Mouse (Mus musculus): Measurements from ENCODE around the gene Gltp. TPM values are rescaled to one million over a fixed set of nuclear protein-coding genes. Genes with fewer than 3 reads are reported as not detected.

The Gltp gene
- total RNA-seq, 1 experiment = 17.2 TPM

DNA sequence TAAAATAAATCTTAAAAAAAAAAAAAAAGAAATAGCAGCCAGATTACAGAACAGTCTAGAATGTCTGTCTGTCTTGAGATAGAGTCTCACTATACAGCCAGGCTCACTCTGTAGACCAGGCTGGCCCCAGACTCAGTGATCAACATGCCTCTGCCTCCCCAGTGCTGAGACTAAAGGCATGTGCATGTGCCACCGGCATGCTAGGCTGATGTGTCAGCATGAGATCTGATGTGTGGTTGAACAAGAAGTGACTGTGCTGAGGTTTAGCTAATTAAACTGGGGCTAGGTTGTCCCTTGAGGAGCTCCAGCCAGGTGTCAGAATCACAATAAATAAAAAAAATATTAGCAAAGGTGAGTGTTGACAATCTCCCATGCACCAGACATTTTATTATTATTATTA is 24.1 kb downstream of the Gltp start:
- no peak for TF ChIP-seq ZNF384 (IDR thresholded peaks at IDR 0.05; ENCODE audit: low read depth, low read length)
- TF ChIP-seq HCFC1 (IDR thresholded peaks at IDR 0.05; ENCODE audit: borderline replicate concordance, insufficient read depth, low read length) = no peak
- no peak for TF ChIP-seq CHD2 (IDR thresholded peaks at IDR 0.05; ENCODE audit: low read depth, low read length)
- no peak for TF ChIP-seq MAFK (IDR thresholded peaks at IDR 0.05; ENCODE audit: insufficient read depth, low read depth, low read length)
- TF ChIP-seq ZC3H11A (IDR thresholded peaks at IDR 0.05; ENCODE audit: borderline replicate concordance, low read depth, low read length) = no peak
- in situ Hi-C loops (cut with MboI; ENCODE audit: low sequenced_read_pairs in 2 of 2, unreplicated experiment in 2 of 2) = no loop called here
- Histone ChIP-seq H3K4me1 (ENCODE audit: control insufficient read depth in 2 of 2, insufficient read depth in 2 of 2, low read length in 2 of 2, poor library complexity in 1 of 2) (peaks cover 0 to 23% of the 10 kb centered on the region in 2 experiments; a peak in 2 of 4 replicates), H3K36me3 (ENCODE audit: control insufficient read depth, insufficient read depth, low read length, poor library complexity, severe bottlenecking) (no peaks in the 10 kb centered on the region), H3K9ac (ENCODE audit: insufficient read depth, low read depth, low read length, poor library complexity, severe bottlenecking) (no peak overlapping the region), H3K27ac (ENCODE audit: insufficient read depth, low read depth, low read length, poor library complexity, severe bottlenecking) (no peak overlapping the region), H3K9me3 (ENCODE audit: control insufficient read depth, insufficient read depth, low read depth, low read length) (no peaks in the 10 kb centered on the region), H3K4me3 (ENCODE audit: insufficient read depth in 1 of 2, low read depth in 1 of 2, low read length in 2 of 2, poor library complexity in 1 of 2, severe bottlenecking in 1 of 2) (no peak overlapping the region)
- DNase-seq (ENCODE audit: low read depth, low spot score) = no peak

DNA sequence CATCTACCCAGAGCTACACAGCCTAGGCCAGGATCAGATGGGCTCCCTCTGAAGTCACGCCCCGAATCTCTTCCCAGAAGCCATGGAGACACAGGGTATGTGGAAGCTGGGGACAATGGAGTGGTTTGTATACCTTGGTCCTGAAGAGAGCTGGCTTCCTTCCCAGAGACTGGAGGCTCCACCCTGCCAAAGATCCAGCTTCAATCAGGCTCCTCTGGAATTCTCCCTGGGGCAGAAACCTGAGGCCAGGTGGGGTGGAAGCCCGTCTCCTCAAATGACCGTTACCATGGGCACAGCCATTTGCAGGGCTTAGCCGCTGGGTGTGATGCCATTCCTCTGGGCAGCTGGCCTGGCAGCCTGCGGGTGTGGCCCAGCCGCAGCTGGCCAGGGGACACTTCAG is 26.0 kb downstream of the Gltp start:
- Histone ChIP-seq H3K4me1 (ENCODE audit: control insufficient read depth in 2 of 2, insufficient read depth in 2 of 2, low read length in 2 of 2, poor library complexity in 1 of 2) (peaks cover 0 to 19% of the 10 kb centered on the region in 2 experiments; a peak in 2 of 4 replicates), H3K27ac (ENCODE audit: insufficient read depth, low read depth, low read length, poor library complexity, severe bottlenecking) (peak overlapping the region; percentile 59), H3K9ac (ENCODE audit: insufficient read depth, low read depth, low read length, poor library complexity, severe bottlenecking) (peak overlapping the region; percentile 24; the same call in 1 of the 2 replicates), H3K9me3 (ENCODE audit: control insufficient read depth, insufficient read depth, low read depth, low read length) (no peaks in the 10 kb centered on the region), H3K4me3 (ENCODE audit: insufficient read depth in 1 of 2, low read depth in 1 of 2, low read length in 2 of 2, poor library complexity in 1 of 2, severe bottlenecking in 1 of 2) (no peak overlapping the region), H3K36me3 (ENCODE audit: control insufficient read depth, insufficient read depth, low read length, poor library complexity, severe bottlenecking) (no peaks in the 10 kb centered on the region)
- in situ Hi-C loops (cut with MboI; ENCODE audit: low sequenced_read_pairs in 2 of 2, unreplicated experiment in 2 of 2) = no loop called here
- peak; percentile 59 for DNase-seq (ENCODE audit: low read depth, low spot score)
- TF ChIP-seq ZC3H11A (IDR thresholded peaks at IDR 0.05; ENCODE audit: borderline replicate concordance, low read depth, low read length) (no peak), MAFK (IDR thresholded peaks at IDR 0.05; ENCODE audit: insufficient read depth, low read depth, low read length) (no peak), HCFC1 (IDR thresholded peaks at IDR 0.05; ENCODE audit: borderline replicate concordance, insufficient read depth, low read length) (no peak), CHD2 (IDR thresholded peaks at IDR 0.05; ENCODE audit: low read depth, low read length) (no peak), ZNF384 (IDR thresholded peaks at IDR 0.05; ENCODE audit: low read depth, low read length) (no peak)

DNA sequence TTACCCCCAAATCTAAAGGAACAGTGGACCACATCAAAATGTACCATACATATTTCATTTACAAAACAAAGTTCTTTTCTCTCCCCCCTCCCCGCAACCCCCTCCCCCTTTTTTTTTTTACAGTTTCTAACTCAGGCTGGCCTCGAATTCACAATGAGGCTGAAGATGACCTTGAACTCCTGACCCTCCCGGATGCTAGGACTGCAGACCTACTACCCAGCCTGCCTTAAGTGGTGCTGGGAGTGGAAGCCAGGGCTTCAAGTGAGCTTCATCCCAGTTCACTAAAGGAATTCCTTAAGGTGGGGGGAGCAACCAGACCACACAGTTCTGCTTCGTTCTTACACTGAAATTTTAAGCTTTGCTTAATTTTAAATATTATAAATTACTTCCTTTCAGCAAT is 26.6 kb downstream of the Gltp start:
- Histone ChIP-seq H3K36me3 (ENCODE audit: control insufficient read depth, insufficient read depth, low read length, poor library complexity, severe bottlenecking) (no peaks in the 10 kb centered on the region), H3K9ac (ENCODE audit: insufficient read depth, low read depth, low read length, poor library complexity, severe bottlenecking) (no peak overlapping the region), H3K4me1 (ENCODE audit: control insufficient read depth in 2 of 2, insufficient read depth in 2 of 2, low read length in 2 of 2, poor library complexity in 1 of 2) (peaks cover 0 to 20% of the 10 kb centered on the region in 2 experiments; a peak in 2 of 4 replicates), H3K4me3 (ENCODE audit: insufficient read depth in 1 of 2, low read depth in 1 of 2, low read length in 2 of 2, poor library complexity in 1 of 2, severe bottlenecking in 1 of 2) (no peak overlapping the region), H3K27ac (ENCODE audit: insufficient read depth, low read depth, low read length, poor library complexity, severe bottlenecking) (no peak overlapping the region; the same call in 1 of the 2 replicates), H3K9me3 (ENCODE audit: control insufficient read depth, insufficient read depth, low read depth, low read length) (no peaks in the 10 kb centered on the region)
- in situ Hi-C loops (cut with MboI; ENCODE audit: low sequenced_read_pairs in 2 of 2, unreplicated experiment in 2 of 2) = no loop called here
- no peak for TF ChIP-seq HCFC1 (IDR thresholded peaks at IDR 0.05; ENCODE audit: borderline replicate concordance, insufficient read depth, low read length)
- TF ChIP-seq CHD2 (IDR thresholded peaks at IDR 0.05; ENCODE audit: low read depth, low read length) = no peak
- no peak for DNase-seq (ENCODE audit: low read depth, low spot score)

DNA sequence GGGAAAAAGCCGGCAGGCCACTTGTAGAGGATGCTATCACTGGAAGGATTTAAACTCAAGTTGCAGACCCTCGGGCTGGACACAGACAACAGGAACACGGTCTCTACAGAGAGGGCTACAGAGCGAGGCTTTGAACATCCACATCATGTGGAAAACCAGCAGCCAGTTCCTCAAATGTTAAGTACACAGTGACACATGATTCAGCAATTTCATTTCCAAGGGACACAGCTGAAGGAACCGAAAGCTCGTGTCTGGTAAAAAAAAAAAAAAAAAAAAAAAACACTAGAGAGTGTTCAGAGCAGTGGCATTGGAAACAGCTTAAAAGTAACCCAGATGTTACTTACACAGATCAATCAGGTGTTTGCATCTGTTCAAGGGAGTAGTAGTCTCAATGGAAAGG is 29.8 kb downstream of the Gltp start:
- Histone ChIP-seq H3K9me3 (ENCODE audit: control insufficient read depth, insufficient read depth, low read depth, low read length) (no peaks in the 10 kb centered on the region), H3K4me1 (ENCODE audit: control insufficient read depth in 2 of 2, insufficient read depth in 2 of 2, low read length in 2 of 2, poor library complexity in 1 of 2) (peaks cover 0 to 22% of the 10 kb centered on the region in 2 experiments; a peak in 2 of 4 replicates), H3K36me3 (ENCODE audit: control insufficient read depth, insufficient read depth, low read length, poor library complexity, severe bottlenecking) (no peaks in the 10 kb centered on the region), H3K27ac (ENCODE audit: insufficient read depth, low read depth, low read length, poor library complexity, severe bottlenecking) (no peak overlapping the region), H3K9ac (ENCODE audit: insufficient read depth, low read depth, low read length, poor library complexity, severe bottlenecking) (no peak overlapping the region), H3K4me3 (ENCODE audit: insufficient read depth in 1 of 2, low read depth in 1 of 2, low read length in 2 of 2, poor library complexity in 1 of 2, severe bottlenecking in 1 of 2) (no peak overlapping the region)
- in situ Hi-C loops (cut with MboI; ENCODE audit: low sequenced_read_pairs in 2 of 2, unreplicated experiment in 2 of 2) = no loop called here
- DNase-seq (ENCODE audit: low read depth, low spot score) = no peak
- TF ChIP-seq MAFK (IDR thresholded peaks at IDR 0.05; ENCODE audit: insufficient read depth, low read depth, low read length) = no peak
- no peak for TF ChIP-seq HCFC1 (IDR thresholded peaks at IDR 0.05; ENCODE audit: borderline replicate concordance, insufficient read depth, low read length)
- no peak for TF ChIP-seq CHD2 (IDR thresholded peaks at IDR 0.05; ENCODE audit: low read depth, low read length)
- TF ChIP-seq ZNF384 (IDR thresholded peaks at IDR 0.05; ENCODE audit: low read depth, low read length) = no peak
- no peak for TF ChIP-seq ZC3H11A (IDR thresholded peaks at IDR 0.05; ENCODE audit: borderline replicate concordance, low read depth, low read length)

DNA sequence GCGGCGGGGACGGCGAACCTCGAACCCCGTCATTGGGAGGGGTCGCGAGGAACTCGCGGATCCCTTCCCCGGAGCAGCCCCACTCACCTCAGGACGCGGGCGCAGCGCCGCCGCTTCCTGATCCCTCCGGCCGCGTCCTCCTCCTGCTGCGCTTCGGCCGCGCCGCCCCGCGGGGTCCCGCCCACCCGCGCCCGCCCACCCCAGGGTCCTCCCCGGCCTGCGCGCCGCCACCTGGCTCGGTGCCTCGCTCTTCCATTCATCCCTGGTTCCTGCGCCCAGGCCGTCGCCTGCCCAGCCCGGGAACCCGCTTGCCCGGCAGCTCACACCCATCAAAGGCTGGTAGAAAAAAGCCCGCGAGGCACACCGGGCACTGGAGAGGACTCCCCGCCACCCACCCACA is 32.5 kb downstream of the Gltp start, which contains the start of gene Trpv4:
Trpv4 (minus strand) TSS at position 167 of the 400 bp plus-strand sequence.
- H3K9ac ChIP-seq (ENCODE audit: insufficient read depth, low read depth, low read length, poor library complexity, severe bottlenecking) = peak within 1 kb of the TSS; percentile 61
- in situ Hi-C loops (cut with MboI; ENCODE audit: low sequenced_read_pairs in 2 of 2, unreplicated experiment in 2 of 2) = no loop called here
- no peak within 1 kb of the TSS for H3K27ac ChIP-seq (ENCODE audit: insufficient read depth, low read depth, low read length, poor library complexity, severe bottlenecking)
- H3K4me1 ChIP-seq (ENCODE audit: control insufficient read depth in 2 of 2, insufficient read depth in 2 of 2, low read length in 2 of 2, poor library complexity in 1 of 2) = peaks cover 0 to 5% of the 10 kb centered on the region in 2 experiments; a peak in 1 of 4 replicates
- no peak for TF ChIP-seq ZC3H11A (IDR thresholded peaks at IDR 0.05; ENCODE audit: borderline replicate concordance, low read depth, low read length)
- no peak for TF ChIP-seq CHD2 (IDR thresholded peaks at IDR 0.05; ENCODE audit: low read depth, low read length)
- TF ChIP-seq ZNF384 (IDR thresholded peaks at IDR 0.05; ENCODE audit: low read depth, low read length) = no peak
- TF ChIP-seq MAFK (IDR thresholded peaks at IDR 0.05; ENCODE audit: insufficient read depth, low read depth, low read length) = no peak
- DNase-seq (ENCODE audit: low read depth, low spot score) = no peak
- no peaks in the 10 kb centered on the region for H3K9me3 ChIP-seq (ENCODE audit: control insufficient read depth, insufficient read depth, low read depth, low read length)
- H3K36me3 ChIP-seq (ENCODE audit: control insufficient read depth, insufficient read depth, low read length, poor library complexity, severe bottlenecking) = no peaks in the 10 kb centered on the region
- H3K4me3 ChIP-seq (ENCODE audit: insufficient read depth in 1 of 2, low read depth in 1 of 2, low read length in 2 of 2, poor library complexity in 1 of 2, severe bottlenecking in 1 of 2) = peak within 1 kb of the TSS; percentile 65 to 66
